Mouse (Mus musculus): Measurements from ENCODE around the gene Arid3b. TPM values are rescaled to one million over a fixed set of nuclear protein-coding genes. Genes with fewer than 3 reads are reported as not detected.

The Arid3b gene
- total RNA-seq, 1 experiment from 2014 or later, result 4.2 TPM

DNA sequence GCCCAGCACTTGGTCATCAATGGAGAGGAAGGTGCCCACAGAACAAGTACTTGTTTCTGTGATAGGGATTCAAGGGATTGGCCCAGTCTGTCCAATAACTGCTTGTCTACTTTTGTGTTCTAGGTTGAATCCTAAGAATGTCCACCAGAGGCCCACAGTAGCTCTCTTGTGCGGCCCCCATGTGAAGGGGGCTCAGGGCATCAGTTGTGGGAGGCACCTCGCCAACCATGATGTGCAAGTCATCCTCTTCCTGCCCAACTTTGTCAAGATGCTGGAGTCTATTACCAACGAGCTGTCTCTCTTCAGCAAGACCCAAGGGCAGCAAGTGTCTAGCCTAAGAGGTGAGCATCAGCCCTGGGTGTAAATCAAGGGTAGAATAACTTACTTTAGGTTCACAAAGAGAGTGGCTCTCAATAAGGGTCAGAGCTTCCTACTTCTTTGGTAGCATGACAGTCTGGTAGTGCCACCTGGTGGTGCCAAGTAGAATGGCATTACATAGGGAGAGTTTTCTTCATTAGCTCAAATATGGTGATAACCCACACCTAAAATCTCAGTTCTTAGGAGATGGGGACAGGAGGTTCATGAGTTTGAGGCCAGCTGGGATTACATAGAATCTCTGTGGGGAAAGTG lies 92.0 kb downstream of the Arid3b start:
- DNase-seq, result peak; percentile 65

Other genes with a start within 250 kb of the Arid3b start
- 12.9 and 17.8 TPM in 2 replicates for gene Ulk3, start 247.3 kb downstream of the Arid3b start, total RNA-seq (2021)
- gene Cplx3, start 230.5 kb downstream of the Arid3b start, total RNA-seq (2021), result not detected in 2 replicates
- gene Lman1l, start 216.0 kb downstream of the Arid3b start, total RNA-seq (2021), result not detected in 2 replicates
- gene Csk, start 183.2 kb downstream of the Arid3b start, total RNA-seq (2021), result 71.0 and 75.6 TPM in 2 replicates
- 1.5 and 43.1 TPM in 2 replicates for gene Cyp1a2, start 153.1 kb downstream of the Arid3b start, total RNA-seq (2021)
- gene Cyp1a1, start 148.9 kb downstream of the Arid3b start, total RNA-seq (2021), result 0.37 TPM in 1 of 2 replicates, not detected in the other
- gene Edc3, start 128.3 kb downstream of the Arid3b start, total RNA-seq (2021), result 8.9 and 10.6 TPM in 2 replicates
- gene Clk3, start 70.9 kb downstream of the Arid3b start, total RNA-seq (2021), result 55.0 and 66.5 TPM in 2 replicates
- gene Ubl7, start 74.2 kb upstream of the Arid3b start, total RNA-seq (2021), result 71.6 and 82.1 TPM in 2 replicates
- 18.4 and 23.5 TPM in 2 replicates for gene Sema7a, start 103.3 kb upstream of the Arid3b start, total RNA-seq (2021)
- 2,863 and 3,093 TPM in 2 replicates for gene Cyp11a1, start 169.6 kb upstream of the Arid3b start, total RNA-seq (2021)
- gene Stra6, start 227.0 kb upstream of the Arid3b start, total RNA-seq (2021), result 0.96 and 1.3 TPM in 2 replicates